In the genomic region with DNA sequence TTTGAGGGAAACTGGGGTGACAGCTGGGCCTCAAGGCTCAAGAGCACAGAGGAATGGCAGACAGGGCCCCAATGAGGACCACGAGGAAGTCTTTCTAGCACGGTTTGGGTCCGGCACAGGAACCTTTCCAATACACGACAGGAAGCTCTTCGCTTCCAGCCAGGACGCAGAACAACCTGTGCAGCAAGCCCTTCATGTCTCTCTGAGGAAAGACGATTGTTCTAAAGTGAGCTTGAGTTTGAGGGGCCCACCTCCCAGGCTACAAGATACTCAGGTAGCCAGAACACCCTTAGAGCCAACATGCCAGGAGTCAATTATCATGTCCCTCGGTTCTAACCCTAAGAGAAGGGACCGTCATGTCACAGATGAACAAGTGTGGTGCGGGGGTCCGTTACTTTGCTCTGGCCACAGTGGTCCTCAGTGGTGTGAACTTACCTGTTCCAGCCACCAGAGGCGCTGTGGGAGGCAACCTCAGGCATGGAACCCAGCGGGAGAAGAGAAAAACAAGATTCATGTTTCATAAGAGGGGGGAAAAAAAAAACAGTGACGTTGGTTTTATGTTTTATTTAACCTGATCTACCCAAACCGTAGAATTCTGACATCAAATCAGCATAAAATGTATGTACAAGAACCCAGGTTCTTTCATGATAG, we compare ENCODE assay signal across 8 mouse cellular contexts. TPM values are rescaled to one million over a fixed set of nuclear protein-coding genes. Genes with fewer than 3 reads are reported as not detected.
DNase-seq lines count a peak whose midpoint lies in the region; ATAC-seq and TF ChIP-seq lines count a peak whose summit lies in the region.

No protein-coding gene starts in this region.

- no peak for DNase-seq in heart, adult 2 months
- DNase-seq in heart, postnatal 36 days, result no peak
- peak; percentile 22 for DNase-seq in ovary, postnatal 36 days (ENCODE audit: low spot score)
- DNase-seq in ovary, adult 18-20 months (ENCODE audit: low spot score), result no peak
- DNase-seq in right cerebral cortex, postnatal 25 days, result no peak
- no peak for DNase-seq in kidney, postnatal 10 days

- H3K9ac ChIP-seq in heart, adult 2 months (ENCODE audit: low read depth, low read length), result no peak overlapping the region

- no peak overlapping the region for H3K4me3 ChIP-seq in heart, adult 2 months

- peak; percentile 62 for TF ChIP-seq CTCF in heart, adult 2 months (IDR thresholded peaks at IDR 0.05)

- WGBS in heart, adult 2 months, result 51% methylated on average over 15 of the region's 15 CpGs

- TF ChIP-seq EP300 in heart, adult 2 months (IDR thresholded peaks at IDR 0.05; ENCODE audit: insufficient read depth, low read depth, low read length), result no peak

- H3K27ac ChIP-seq in heart, adult 2 months, result no peak overlapping the region

- ATAC-seq in granulocyte monocyte progenitor cell, adult 5-6 weeks (replicated peaks; ENCODE audit: poor library complexity, severe bottlenecking), result peak; percentile 48
- ATAC-seq in megakaryocyte-erythroid progenitor cell, adult 5-6 weeks (replicated peaks; ENCODE audit: low FRiP score, low TSS enrichment, poor library complexity, severe bottlenecking), result peak; percentile 58; the same call in 1 of the 2 replicates

- intact Hi-C loops in heart, adult 2 months (cut with DNase I), result no loop called here
- intact Hi-C loops in heart, postnatal 36 days (cut with DNase I), result no loop called here

- no peaks in the 10 kb centered on the region for H3K27me3 ChIP-seq in heart, adult 2 months (ENCODE audit: control insufficient read depth, insufficient read depth, low read length)

- H3K36me3 ChIP-seq in heart, adult 2 months (ENCODE audit: control insufficient read depth, insufficient read depth, low read length), result no peaks in the 10 kb centered on the region

- no peak for TF ChIP-seq POLR2A in heart, adult 2 months (IDR thresholded peaks at IDR 0.05; ENCODE audit: insufficient read depth, low read depth, low read length)

- no peaks in the 10 kb centered on the region for H3K4me1 ChIP-seq in heart, adult 2 months (ENCODE audit: control insufficient read depth, insufficient read depth, low read length)

- H3K79me2 ChIP-seq in heart, adult 2 months (replicated peaks; ENCODE audit: control insufficient read depth, insufficient read depth, low read length), result no peaks in the 10 kb centered on the region

RNA-seq across cellular contexts. Expression of gene Dlk1, which starts 51.6 kb away (rescaled TPM):
- total RNA-seq in heart, adult 2 months (2021), result under 1 TPM in 1 of 2 experiments, not detected in 1; 0.23 TPM
- 0.90 and 1.3 TPM in 2 replicates for polyA plus RNA-seq in heart, adult 2 months (2012; rRNA removed)
- under 1 TPM; 0.22 to 1.00 TPM for total RNA-seq in heart, postnatal 36 days (2021)
- total RNA-seq in granulocyte monocyte progenitor cell, adult 5-6 weeks (2014; fragmentation: Nextera tagmentation), result not detected in 2 replicates
- total RNA-seq in granulocyte monocyte progenitor cell, adult 5-6 weeks (2017), result not detected in 2 replicates
- total RNA-seq in megakaryocyte-erythroid progenitor cell, adult 5-6 weeks (2014; fragmentation: Nextera tagmentation), result not detected in 2 replicates
- not detected in 2 replicates for total RNA-seq in megakaryocyte-erythroid progenitor cell, adult 5-6 weeks (2017)
